Mouse (Mus musculus): ENCODE measurements around the gene Ddx25.

DNA sequence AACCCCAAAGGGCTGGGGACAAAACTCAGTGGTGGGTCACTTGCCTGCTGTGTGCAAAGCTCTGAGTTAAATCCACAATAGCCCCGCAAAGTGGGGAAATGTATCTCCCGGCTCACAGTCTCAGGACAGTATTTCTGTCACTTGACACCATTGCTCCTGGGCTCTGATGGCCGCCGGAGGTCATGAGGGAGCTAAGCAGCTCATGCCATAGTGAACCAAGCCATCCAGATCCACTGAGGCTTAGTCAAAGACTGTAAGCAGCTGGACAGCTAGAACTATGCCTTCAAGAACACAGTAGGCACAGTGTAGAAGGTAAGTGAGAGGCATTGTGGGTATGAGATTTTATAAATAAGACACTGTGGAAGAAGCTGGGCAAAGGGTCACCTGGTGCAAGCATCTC, 63.4 kb downstream of the Ddx25 start:
- TF ChIP-seq MAFK (IDR thresholded peaks at IDR 0.05; ENCODE audit: insufficient read depth, low read depth, low read length) (no peak), ZNF384 (IDR thresholded peaks at IDR 0.05; ENCODE audit: low read depth, low read length) (no peak), CHD2 (IDR thresholded peaks at IDR 0.05; ENCODE audit: low read depth, low read length) (no peak), HCFC1 (IDR thresholded peaks at IDR 0.05; ENCODE audit: borderline replicate concordance, insufficient read depth, low read length) (no peak), ZC3H11A (IDR thresholded peaks at IDR 0.05; ENCODE audit: borderline replicate concordance, low read depth, low read length) (no peak)

All from ES-E14 (cell line).